Mouse (Mus musculus): Measurements from ENCODE around the gene Cep135.
A peak's percentile ranks its signal among the peaks of the same experiment; 100 is the strongest.

GRCm38 (mm10) chr5:76588551-76589283 lies at the start of gene Cep135:
- peak; percentile 19; the same call in 1 of the 2 replicates for TF ChIP-seq CTCF (conservative IDR thresholded peaks at IDR 0.05; ENCODE audit: low read length)
- no peak for TF ChIP-seq NANOG (IDR thresholded peaks at IDR 0.05; ENCODE audit: borderline replicate concordance, low read length)
- TF ChIP-seq POU5F1 (IDR thresholded peaks at IDR 0.05; ENCODE audit: borderline replicate concordance, low read length), result no peak

Measured in E14TG2a.4 (cell line).